Mouse (Mus musculus) spleen, adult 2 months (tissue): ENCODE measurements around the gene Casz1.

ENCODE experiments used
- CTCF ChIP-seq: fragments of 200-500 bp; IDR thresholded peaks from 2 replicates; pipeline ENCODE4 v1.5.1; 2011; ENCODE audit warnings: mild to moderate bottlenecking, inconsistent platforms; ENCODE audit not compliant: insufficient read depth, insufficient read length, insufficient replicate concordance; ENCODE audit errors: extremely low read depth
- POLR2A ChIP-seq: fragments of 200-500 bp; IDR thresholded peaks from 2 replicates; pipeline ENCODE4 v1.6.1; 2011; ENCODE audit warnings: low read depth, low read length, inconsistent platforms

DNA sequence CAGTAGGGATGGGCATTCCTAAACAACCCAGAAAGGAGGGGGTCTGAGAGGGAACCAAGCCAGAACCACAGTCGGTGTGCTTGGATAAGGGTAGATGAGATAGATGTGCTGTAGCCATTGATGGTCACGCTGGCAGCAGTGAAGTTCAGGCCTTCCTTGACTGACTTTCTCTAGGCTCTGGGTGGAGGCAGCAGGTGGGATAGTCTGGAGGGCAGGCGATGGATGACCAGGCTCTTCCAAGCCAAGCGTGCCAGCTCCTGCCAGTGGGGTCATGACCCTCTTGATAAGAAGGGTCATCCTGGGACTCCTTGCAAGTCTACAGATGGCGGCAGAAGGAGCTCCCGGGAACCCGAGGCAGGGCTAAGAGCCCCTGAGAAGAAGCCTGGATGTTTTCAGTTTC lies 107.9 kb downstream of the Casz1 start:
- TF ChIP-seq CTCF (no peak), POLR2A (no peak)
